Mouse (Mus musculus): ENCODE results near the gene Zfp574. TPM values are rescaled to one million over a fixed set of nuclear protein-coding genes. Genes with fewer than 3 reads are reported as not detected.

Gene Zfp574
- total and polyA plus RNA-seq, 3 experiments, result 16.3 to 30.2 TPM; not detected in 1

- no peaks in the 10 kb centered on the region for H3K9me3 ChIP-seq (replicated peaks; ENCODE audit: insufficient read depth, low read length)
- H3K36me3 ChIP-seq (ENCODE audit: control insufficient read depth in 1 of 2, insufficient read depth in 2 of 2, low read length in 2 of 2), result no peaks in the 10 kb centered on the region
- TF ChIP-seq MXI1 (IDR thresholded peaks at IDR 0.05; ENCODE audit: low read depth, low read length) (peak; percentile 81), ELF1 (IDR thresholded peaks at IDR 0.05; ENCODE audit: low read depth, low read length) (peak; percentile 29; the same call in 1 of the 2 replicates), POLR2A (IDR thresholded peaks at IDR 0.05; ENCODE audit: control insufficient read depth in 1 of 2, insufficient read depth in 1 of 2, low read depth in 1 of 2, low read length in 2 of 2, poor library complexity in 1 of 2) (peak; percentile 31 to 69; a peak in 3 of 4 replicates), CHD1 (IDR thresholded peaks at IDR 0.05; ENCODE audit: low read depth, low read length) (peak; percentile 55; the same call in 1 of the 2 replicates), MAZ (IDR thresholded peaks at IDR 0.05; ENCODE audit: low read depth, low read length) (peak; percentile 95), E2F4 (IDR thresholded peaks at IDR 0.05; ENCODE audit: borderline replicate concordance, low read depth, low read length) (no peak), NELFE (IDR thresholded peaks at IDR 0.05; ENCODE audit: low read depth, low read length) (peak; percentile 47; the same call in 1 of the 2 replicates), SIN3A (IDR thresholded peaks at IDR 0.05; ENCODE audit: low read length) (peak; percentile 44), MAX (IDR thresholded peaks at IDR 0.05; ENCODE audit: low read length) (0 out of 2 replicates have a peak, but pooled peaks have one; percentile 32), ZC3H11A (IDR thresholded peaks at IDR 0.05; ENCODE audit: low read depth, low read length) (no peak), ZMIZ1 (IDR thresholded peaks at IDR 0.05; ENCODE audit: low read depth, low read length) (0 out of 2 replicates have a peak, but pooled peaks have one; percentile 49), HCFC1 (IDR thresholded peaks at IDR 0.05; ENCODE audit: low read depth, low read length) (peak; percentile 61), USF1 (IDR thresholded peaks at IDR 0.05; ENCODE audit: low read depth, low read length) (no peak), MEF2A (IDR thresholded peaks at IDR 0.05; ENCODE audit: extremely low read depth, insufficient replicate concordance, low read depth, low read length, poor library complexity, severe bottlenecking) (no peak)
- H3K27ac ChIP-seq (ENCODE audit: control insufficient read depth, low read depth, low read length), result peak overlapping the region; percentile 17; the same call in 1 of the 2 replicates
- peaks cover 0 to 7% of the 10 kb centered on the region in 2 experiments; a peak in 1 of 4 replicates for H3K4me1 ChIP-seq (ENCODE audit: control insufficient read depth in 1 of 2, insufficient read depth in 2 of 2, low read length in 2 of 2)
- peak overlapping the region; percentile 67 for H3K9ac ChIP-seq (ENCODE audit: control insufficient read depth, low read depth, low read length, poor library complexity, severe bottlenecking)
- no peaks in the 10 kb centered on the region for H3K27me3 ChIP-seq (ENCODE audit: control insufficient read depth in 1 of 2, insufficient read depth in 2 of 2, low read length in 2 of 2)
- DNase-seq (ENCODE audit: low read depth, low spot score), result peak; percentile 79
- H3K79me2 ChIP-seq (ENCODE audit: control insufficient read depth, insufficient read depth, low read length, poor library complexity), result no peaks in the 10 kb centered on the region
- peak overlapping the region; percentile 75 to 91 for H3K4me3 ChIP-seq (ENCODE audit: control insufficient read depth in 1 of 2, insufficient read depth in 1 of 2, low read depth in 2 of 2, low read length in 2 of 2)
Measured at GRCm38 (mm10) chr7:25132318-25132960, 60.1 kb downstream of the Zfp574 start.

Other genes starting within 250 kb of the Zfp574 start
- gene Gm9844, start 210.4 kb upstream of the Zfp574 start, total RNA-seq (2012; rRNA removed), result 0.54 TPM in 1 of 2 replicates, not detected in the other
- gene Gm9844, start 210.4 kb upstream of the Zfp574 start, polyA plus RNA-seq (2012; ENCODE audit: insufficient read depth in 1 of 2, insufficient read length in 2 of 2, low read depth in 1 of 2, low replicate concordance in 2 of 2, missing spikeins in 1 of 2), result under 1 TPM in 1 of 2 experiments, not detected in 1; 0.95 TPM
- gene Lypd4, start 202.6 kb upstream of the Zfp574 start, total RNA-seq (2012; rRNA removed), result not detected in 2 replicates
- gene Lypd4, start 202.6 kb upstream of the Zfp574 start, polyA plus RNA-seq (2012; ENCODE audit: insufficient read depth in 1 of 2, insufficient read length in 2 of 2, low read depth in 1 of 2, low replicate concordance in 2 of 2, missing spikeins in 1 of 2), result not detected
- not detected in 2 replicates for gene Dmrtc2, start 202.5 kb upstream of the Zfp574 start, total RNA-seq (2012; rRNA removed)
- not detected for gene Dmrtc2, start 202.5 kb upstream of the Zfp574 start, polyA plus RNA-seq (2012; ENCODE audit: insufficient read depth in 1 of 2, insufficient read length in 2 of 2, low read depth in 1 of 2, low replicate concordance in 2 of 2, missing spikeins in 1 of 2)
- 3,168 and 3,580 TPM in 2 replicates for gene Rps19, start 188.2 kb upstream of the Zfp574 start, total RNA-seq (2012; rRNA removed)
- gene Rps19, start 188.2 kb upstream of the Zfp574 start, polyA plus RNA-seq (2012; ENCODE audit: insufficient read depth in 1 of 2, insufficient read length in 2 of 2, low read depth in 1 of 2, low replicate concordance in 2 of 2, missing spikeins in 1 of 2), result 1,000 to 10,000 TPM in 1 of 2 experiments, not detected in 1; 2,454 TPM
- gene Cd79a, start 175.2 kb upstream of the Zfp574 start, total RNA-seq (2012; rRNA removed), result 0.13 and 0.23 TPM in 2 replicates
- gene Cd79a, start 175.2 kb upstream of the Zfp574 start, polyA plus RNA-seq (2012; ENCODE audit: insufficient read depth in 1 of 2, insufficient read length in 2 of 2, low read depth in 1 of 2, low replicate concordance in 2 of 2, missing spikeins in 1 of 2), result under 1 TPM in 1 of 2 experiments, not detected in 1; 0.61 TPM
- 43.7 and 53.3 TPM in 2 replicates for gene Arhgef1, start 169.7 kb upstream of the Zfp574 start, total RNA-seq (2012; rRNA removed)
- gene Arhgef1, start 169.7 kb upstream of the Zfp574 start, polyA plus RNA-seq (2012; ENCODE audit: insufficient read depth in 1 of 2, insufficient read length in 2 of 2, low read depth in 1 of 2, low replicate concordance in 2 of 2, missing spikeins in 1 of 2), result 100 to 1,000 TPM in 1 of 2 experiments, not detected in 1; 163 TPM
- gene Gm4881, start 128.1 kb upstream of the Zfp574 start, total RNA-seq (2012; rRNA removed), result not detected in 2 replicates
- under 1 TPM in 1 of 2 experiments, not detected in 1; 0.13 TPM for gene Gm4881, start 128.1 kb upstream of the Zfp574 start, polyA plus RNA-seq (2012; ENCODE audit: insufficient read depth in 1 of 2, insufficient read length in 2 of 2, low read depth in 1 of 2, low replicate concordance in 2 of 2, missing spikeins in 1 of 2)
- 205 and 240 TPM in 2 replicates for gene Rabac1, start 99.8 kb upstream of the Zfp574 start, total RNA-seq (2012; rRNA removed)
- gene Rabac1, start 99.8 kb upstream of the Zfp574 start, polyA plus RNA-seq (2012; ENCODE audit: insufficient read depth in 1 of 2, insufficient read length in 2 of 2, low read depth in 1 of 2, low replicate concordance in 2 of 2, missing spikeins in 1 of 2), result 100 to 1,000 TPM in 1 of 2 experiments, not detected in 1; 223 TPM
- 0.19 and 0.26 TPM in 2 replicates for gene Atp1a3, start 66.6 kb upstream of the Zfp574 start, total RNA-seq (2012; rRNA removed)
- gene Atp1a3, start 66.6 kb upstream of the Zfp574 start, polyA plus RNA-seq (2012; ENCODE audit: insufficient read depth in 1 of 2, insufficient read length in 2 of 2, low read depth in 1 of 2, low replicate concordance in 2 of 2, missing spikeins in 1 of 2), result 1 to 10 TPM in 1 of 2 experiments, not detected in 1; 3.5 TPM
- 3.5 and 4.6 TPM in 2 replicates for gene Grik5, start 221 bp upstream of the Zfp574 start, total RNA-seq (2012; rRNA removed)
- gene Grik5, start 221 bp upstream of the Zfp574 start, polyA plus RNA-seq (2012; ENCODE audit: insufficient read depth in 1 of 2, insufficient read length in 2 of 2, low read depth in 1 of 2, low replicate concordance in 2 of 2, missing spikeins in 1 of 2), result 10 to 100 TPM in 1 of 2 experiments, not detected in 1; 22.0 TPM
- gene Pou2f2, start 107.2 kb downstream of the Zfp574 start, total RNA-seq (2012; rRNA removed), result 0.73 and 0.75 TPM in 2 replicates
- gene Pou2f2, start 107.2 kb downstream of the Zfp574 start, polyA plus RNA-seq (2012; ENCODE audit: insufficient read depth in 1 of 2, insufficient read length in 2 of 2, low read depth in 1 of 2, low replicate concordance in 2 of 2, missing spikeins in 1 of 2), result 1 to 10 TPM in 1 of 2 experiments, not detected in 1; 6.4 TPM
- gene Dedd2, start 148.0 kb downstream of the Zfp574 start, total RNA-seq (2012; rRNA removed), result 25.2 and 28.2 TPM in 2 replicates
- 10 to 100 TPM in 1 of 2 experiments, not detected in 1; 36.6 TPM for gene Dedd2, start 148.0 kb downstream of the Zfp574 start, polyA plus RNA-seq (2012; ENCODE audit: insufficient read depth in 1 of 2, insufficient read length in 2 of 2, low read depth in 1 of 2, low replicate concordance in 2 of 2, missing spikeins in 1 of 2)
- gene Zfp526, start 148.9 kb downstream of the Zfp574 start, total RNA-seq (2012; rRNA removed), result 8.4 and 9.5 TPM in 2 replicates
- 10 to 100 TPM in 1 of 2 experiments, not detected in 1; 14.8 TPM for gene Zfp526, start 148.9 kb downstream of the Zfp574 start, polyA plus RNA-seq (2012; ENCODE audit: insufficient read depth in 1 of 2, insufficient read length in 2 of 2, low read depth in 1 of 2, low replicate concordance in 2 of 2, missing spikeins in 1 of 2)
- gene Gsk3a, start 165.3 kb downstream of the Zfp574 start, total RNA-seq (2012; rRNA removed), result 59.8 and 61.5 TPM in 2 replicates
- gene Gsk3a, start 165.3 kb downstream of the Zfp574 start, polyA plus RNA-seq (2012; ENCODE audit: insufficient read depth in 1 of 2, insufficient read length in 2 of 2, low read depth in 1 of 2, low replicate concordance in 2 of 2, missing spikeins in 1 of 2), result 100 to 1,000 TPM in 1 of 2 experiments, 10 to 100 TPM in 1; 86.6 to 149 TPM
- gene Erf, start 178.2 kb downstream of the Zfp574 start, total RNA-seq (2012; rRNA removed), result 18.4 and 24.6 TPM in 2 replicates
- 10 to 100 TPM in 1 of 2 experiments, not detected in 1; 33.2 TPM for gene Erf, start 178.2 kb downstream of the Zfp574 start, polyA plus RNA-seq (2012; ENCODE audit: insufficient read depth in 1 of 2, insufficient read length in 2 of 2, low read depth in 1 of 2, low replicate concordance in 2 of 2, missing spikeins in 1 of 2)
- 56.6 and 57.2 TPM in 2 replicates for gene Cic, start 195.1 kb downstream of the Zfp574 start, total RNA-seq (2012; rRNA removed)
- 100 to 1,000 TPM; 157 TPM for gene Cic, start 195.1 kb downstream of the Zfp574 start, polyA plus RNA-seq (2012; ENCODE audit: insufficient read depth in 1 of 2, insufficient read length in 2 of 2, low read depth in 1 of 2, low replicate concordance in 2 of 2, missing spikeins in 1 of 2)
- 85.1 and 85.6 TPM in 2 replicates for gene Pafah1b3, start 225.4 kb downstream of the Zfp574 start, total RNA-seq (2012; rRNA removed)
- gene Pafah1b3, start 225.4 kb downstream of the Zfp574 start, polyA plus RNA-seq (2012; ENCODE audit: insufficient read depth in 1 of 2, insufficient read length in 2 of 2, low read depth in 1 of 2, low replicate concordance in 2 of 2, missing spikeins in 1 of 2), result 100 to 1,000 TPM; 110 to 180 TPM
- not detected in 2 replicates for gene Prr19, start 228.8 kb downstream of the Zfp574 start, total RNA-seq (2012; rRNA removed)
- gene Prr19, start 228.8 kb downstream of the Zfp574 start, polyA plus RNA-seq (2012; ENCODE audit: insufficient read depth in 1 of 2, insufficient read length in 2 of 2, low read depth in 1 of 2, low replicate concordance in 2 of 2, missing spikeins in 1 of 2), result under 1 TPM in 1 of 2 experiments, not detected in 1; 0.11 TPM
- not detected in 2 replicates for gene Tmem145, start 233.5 kb downstream of the Zfp574 start, total RNA-seq (2012; rRNA removed)
- gene Tmem145, start 233.5 kb downstream of the Zfp574 start, polyA plus RNA-seq (2012; ENCODE audit: insufficient read depth in 1 of 2, insufficient read length in 2 of 2, low read depth in 1 of 2, low replicate concordance in 2 of 2, missing spikeins in 1 of 2), result not detected
- 12.7 and 13.1 TPM in 2 replicates for gene Megf8, start 244.6 kb downstream of the Zfp574 start, total RNA-seq (2012; rRNA removed)
- 10 to 100 TPM in 1 of 2 experiments, not detected in 1; 22.0 TPM for gene Megf8, start 244.6 kb downstream of the Zfp574 start, polyA plus RNA-seq (2012; ENCODE audit: insufficient read depth in 1 of 2, insufficient read length in 2 of 2, low read depth in 1 of 2, low replicate concordance in 2 of 2, missing spikeins in 1 of 2)

Data from MEL (cell line).